Mouse (Mus musculus) WW6 (cell line): ENCODE measurements around the gene Snrnp25.

Source experiments
- DNase-seq: peaks from one replicate; pipeline ENCODE4 v3.0.0-alpha.2; 2013; ENCODE audit warnings: low read depth, low spot score

Snrnp25 gene

GRCm38 (mm10) chr11:32205058-32205873, at the start of gene Snrnp25:
Gene Snrnp25, plus strand, starts transcription at chr11:32205415.
- DNase-seq = peak; percentile 97

GRCm38 (mm10) chr11:32156854-32157630, 48.2 kb upstream of the Snrnp25 start:
- no peak for DNase-seq

GRCm38 (mm10) chr11:32157791-32158594, 47.2 kb upstream of the Snrnp25 start:
- no peak for DNase-seq

DNA sequence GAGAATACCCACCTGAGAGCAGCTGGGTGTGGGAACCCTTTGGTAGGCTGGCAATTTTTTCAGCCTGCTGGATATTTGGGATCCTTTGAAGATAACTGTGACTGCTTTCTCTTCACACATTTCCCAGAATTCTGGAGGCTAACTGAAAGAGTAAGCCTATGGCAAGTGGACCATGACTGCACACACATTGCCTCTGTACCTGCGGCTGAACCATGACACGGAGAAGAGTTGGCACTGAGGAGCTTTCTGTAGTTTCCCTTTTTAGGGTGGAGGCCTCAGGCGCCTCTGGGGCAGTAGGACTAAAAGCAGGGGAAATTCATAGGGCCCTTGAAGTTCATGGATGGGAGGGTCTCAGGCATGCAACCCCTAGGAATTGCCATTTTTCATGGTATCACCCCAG, 46.0 kb upstream of the Snrnp25 start:
- no peak for DNase-seq

DNA sequence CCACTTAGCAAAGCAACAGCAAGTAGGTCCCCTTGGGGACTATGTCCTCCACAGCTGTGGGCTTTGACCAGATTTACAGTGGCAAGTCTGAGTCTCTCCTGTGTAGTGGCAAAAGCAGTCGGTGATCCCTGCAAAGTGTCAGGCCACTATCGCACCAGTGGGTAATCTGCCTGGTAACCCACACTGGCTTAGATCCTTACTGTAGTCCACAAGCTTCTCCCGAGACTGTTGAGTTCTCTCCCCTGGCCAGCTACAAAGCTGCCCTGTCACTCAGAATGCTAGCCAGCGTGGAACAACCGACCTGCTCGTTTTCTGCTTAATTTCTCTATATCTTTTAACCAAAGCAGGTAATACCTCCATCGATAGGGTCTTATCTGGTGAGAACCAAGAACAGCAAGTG, 44.9 kb upstream of the Snrnp25 start:
- DNase-seq = no peak

GRCm38 (mm10) chr11:32161500-32161899, 43.7 kb upstream of the Snrnp25 start:
- DNase-seq = no peak

DNA sequence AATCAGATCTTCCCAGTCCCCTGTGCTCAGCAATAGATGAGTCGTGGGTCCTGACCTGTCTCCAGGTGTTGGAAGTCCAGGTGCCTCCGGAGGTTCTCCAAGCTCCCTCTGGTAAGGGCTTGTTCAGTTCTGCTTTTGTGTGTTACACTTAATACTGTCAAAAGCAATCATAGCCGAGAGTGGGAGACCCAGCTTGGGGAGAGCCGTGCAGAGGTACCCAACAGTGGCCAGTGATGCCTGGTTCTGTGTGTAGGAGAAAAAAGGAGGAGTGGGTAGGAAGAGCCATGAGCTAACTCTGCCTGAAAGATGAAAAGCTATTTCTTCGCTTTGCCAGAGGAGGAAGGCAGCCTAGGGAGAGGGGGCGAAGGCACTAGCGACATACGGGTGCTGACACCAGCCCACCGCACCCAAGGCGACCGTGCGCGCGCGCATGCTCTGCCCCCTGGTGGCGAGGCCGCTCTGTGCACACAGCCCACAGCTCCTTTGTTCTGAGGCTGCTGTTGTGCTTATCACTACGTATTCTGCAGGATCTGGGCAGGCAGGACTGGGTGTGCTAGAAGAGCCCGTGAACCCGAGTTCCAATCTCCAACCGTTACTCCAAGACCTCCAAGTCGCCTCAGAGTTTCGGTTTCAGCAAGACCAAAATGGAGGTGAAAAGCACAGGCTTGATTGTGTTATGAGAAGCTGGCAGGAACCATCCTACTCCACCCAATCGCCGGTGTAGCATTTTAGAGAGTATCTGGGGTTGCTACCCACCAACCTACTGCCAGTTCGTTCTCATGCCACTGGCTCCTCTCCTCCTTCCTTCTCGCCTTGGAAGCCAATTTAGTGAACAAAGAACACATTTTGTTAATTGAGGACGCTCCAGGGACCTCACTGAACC, 43.1 kb upstream of the Snrnp25 start:
- peak; percentile 77 for DNase-seq

DNA sequence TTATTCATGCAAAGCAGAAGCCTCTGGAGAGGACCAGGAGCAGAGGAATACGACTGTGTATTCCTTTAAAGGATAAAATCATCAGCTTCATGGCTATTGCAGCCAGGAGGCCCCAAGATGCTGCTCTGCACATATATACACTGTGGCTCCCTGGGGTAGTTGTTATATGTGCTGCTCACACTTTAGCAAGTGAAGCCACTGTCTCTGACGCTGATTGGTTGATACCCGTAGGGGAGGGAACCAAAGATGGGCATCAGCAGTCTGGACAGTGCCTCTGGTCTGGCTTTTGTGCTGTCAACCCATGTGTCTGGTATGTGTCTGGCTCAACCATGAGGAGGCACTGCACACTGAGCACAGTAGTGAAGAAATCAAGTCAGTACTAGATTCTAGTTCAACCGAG, 38.5 kb upstream of the Snrnp25 start:
- no peak for DNase-seq

GRCm38 (mm10) chr11:32178506-32178905, 26.7 kb upstream of the Snrnp25 start:
- DNase-seq = no peak

- no peak for DNase-seq
Measured at GRCm38 (mm10) chr11:32181246-32181645, 24.0 kb upstream of the Snrnp25 start.

DNA sequence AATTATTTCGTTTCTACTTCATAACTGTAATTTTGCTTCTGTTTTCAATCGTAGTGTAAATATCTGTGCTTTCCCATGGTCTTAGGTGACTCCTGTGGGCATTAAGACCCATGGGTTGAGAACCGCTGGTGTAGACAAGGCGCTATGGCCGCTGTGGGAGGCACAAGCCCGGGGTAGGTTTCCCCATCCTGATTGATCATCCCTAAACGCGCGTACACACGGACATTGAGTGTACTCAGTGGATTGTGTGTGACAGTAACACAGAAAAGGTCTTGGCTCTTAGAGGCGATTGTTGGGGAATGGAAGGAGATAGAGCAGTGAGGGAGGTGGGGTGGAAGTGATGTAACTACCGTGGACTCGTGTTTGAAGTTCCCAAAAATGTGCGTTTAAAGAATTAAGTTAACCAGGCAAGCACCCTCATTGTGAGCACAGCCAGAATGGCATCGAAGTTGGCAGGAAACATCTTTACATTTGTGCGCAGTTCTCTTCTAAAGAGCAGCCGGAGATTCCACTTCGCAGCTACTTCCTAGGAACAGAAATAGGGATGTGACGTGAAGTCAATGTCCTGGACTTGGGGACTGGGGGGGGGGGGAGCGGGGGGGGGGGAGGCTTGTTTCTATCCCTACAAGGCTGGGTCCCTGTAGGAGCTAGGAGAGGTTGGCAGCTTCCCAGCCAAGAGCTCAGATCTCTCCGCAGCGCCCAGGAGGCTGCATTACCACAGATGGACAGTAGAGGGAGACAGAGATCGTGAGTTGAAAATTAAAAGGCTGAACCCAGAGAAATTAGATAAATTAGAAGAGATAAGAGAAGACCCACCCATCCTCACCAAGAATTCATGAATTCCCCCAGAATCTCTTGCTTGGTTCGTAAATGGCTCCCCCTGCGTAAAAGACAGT, 23.0 kb upstream of the Snrnp25 start:
- peak; percentile 52 for DNase-seq

GRCm38 (mm10) chr11:32184469-32184868, 20.7 kb upstream of the Snrnp25 start:
- DNase-seq = no peak

- no peak for DNase-seq
Measured at GRCm38 (mm10) chr11:32186031-32186430, 19.2 kb upstream of the Snrnp25 start.

DNA sequence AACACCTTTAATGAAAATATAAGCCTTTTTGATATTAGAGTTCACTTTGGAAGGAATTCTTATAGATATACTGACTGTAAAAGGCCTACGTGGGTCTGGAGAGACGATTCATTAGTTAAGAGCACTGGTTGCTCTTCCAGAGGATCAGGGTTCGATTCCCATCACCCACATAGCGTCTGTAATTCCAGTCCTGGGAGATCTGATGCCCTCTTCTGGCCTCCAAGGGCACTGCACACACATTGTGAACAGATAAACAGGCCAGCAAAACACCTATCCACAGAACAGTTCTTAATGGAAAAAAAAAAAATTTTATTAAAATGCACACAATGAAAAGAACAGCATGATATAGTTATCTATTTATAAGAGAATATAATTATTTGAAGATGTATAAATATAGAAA, 18.0 kb upstream of the Snrnp25 start:
- DNase-seq = no peak

DNA sequence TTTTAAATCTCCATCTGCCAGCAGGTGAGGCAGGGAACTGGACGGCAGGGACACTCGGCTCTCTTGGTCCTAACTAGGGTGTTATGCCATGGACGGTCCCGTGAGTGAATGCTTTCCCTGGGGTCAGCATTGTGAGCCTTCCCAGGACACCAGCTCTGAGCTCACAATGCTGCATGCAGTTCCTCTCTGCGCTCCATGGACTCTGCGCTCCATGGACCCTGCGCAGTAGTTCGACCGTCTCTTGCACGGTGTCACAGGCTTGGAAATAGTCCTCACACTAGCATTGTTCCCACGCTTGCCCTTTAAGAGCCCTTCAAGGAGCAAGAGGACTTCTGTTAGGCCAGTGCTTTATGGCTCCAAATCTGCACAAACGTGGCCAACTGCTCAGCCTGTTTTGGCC, 16.3 kb upstream of the Snrnp25 start:
- no peak for DNase-seq

GRCm38 (mm10) chr11:32189434-32189833, 15.8 kb upstream of the Snrnp25 start:
- no peak for DNase-seq

- DNase-seq = no peak
Measured at GRCm38 (mm10) chr11:32190119-32190518, 15.1 kb upstream of the Snrnp25 start.

GRCm38 (mm10) chr11:32190603-32191110, 14.6 kb upstream of the Snrnp25 start:
- no peak for DNase-seq

- no peak for DNase-seq
Measured at GRCm38 (mm10) chr11:32193156-32193555, 12.1 kb upstream of the Snrnp25 start.

DNA sequence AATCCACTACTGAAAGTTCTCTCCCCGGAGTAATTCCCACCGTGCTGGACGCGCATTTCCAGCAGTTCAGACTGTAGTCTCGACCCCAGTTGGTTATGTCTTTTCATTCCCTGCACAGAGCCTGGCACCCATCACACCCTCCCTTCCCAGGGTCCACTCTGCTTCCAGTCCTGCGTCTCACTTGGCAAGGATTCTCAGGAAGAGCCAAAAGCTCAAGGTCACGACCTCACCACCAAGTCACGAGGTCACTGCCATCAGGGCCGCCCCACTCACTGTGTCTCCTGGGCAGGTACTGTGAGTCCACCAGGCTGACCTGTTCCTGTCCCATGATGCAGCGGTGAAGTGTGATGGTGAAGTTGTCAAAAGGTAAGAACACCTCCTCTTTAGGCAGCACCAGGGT, 11.1 kb upstream of the Snrnp25 start:
- DNase-seq = no peak
